Mouse (Mus musculus): ENCODE measurements around the gene Entpd7.

Gene Entpd7

DNA sequence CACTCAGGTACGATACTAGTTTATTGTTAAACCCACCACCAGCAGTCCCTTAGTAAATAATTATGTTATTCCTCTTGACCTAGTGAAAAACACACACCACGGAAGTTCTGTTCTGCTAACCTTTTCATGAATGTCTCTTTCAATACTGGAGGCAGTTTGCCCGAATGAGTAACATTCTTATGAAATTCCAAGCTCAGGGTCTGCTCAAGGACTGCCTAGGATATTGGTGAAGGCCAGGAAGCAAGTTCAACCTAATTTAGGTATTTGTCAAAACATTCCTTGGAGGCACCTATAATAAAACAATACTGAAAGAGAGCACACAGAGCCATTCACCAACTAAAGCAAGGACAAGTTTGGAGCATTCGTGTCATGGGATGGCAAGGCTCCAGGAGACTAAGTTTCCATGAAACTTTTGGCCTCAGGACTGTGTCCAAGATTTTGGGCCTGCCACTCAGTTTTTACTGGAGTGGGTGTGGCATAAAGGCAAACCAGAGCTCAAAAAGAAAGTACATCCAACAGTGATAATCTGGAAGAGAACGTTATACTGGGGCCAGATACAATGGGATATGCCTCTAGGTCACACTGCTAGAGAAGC is 80.0 kb downstream of the Entpd7 start:
- DNase-seq (ENCODE audit: low spot score in 2 of 2) = no peak

- DNase-seq (ENCODE audit: low spot score in 2 of 2) = no peak
These were observed 81.1 kb downstream of the Entpd7 start for GRCm38 (mm10) chr19:43770584-43770983.

GRCm38 (mm10) chr19:43771499-43771969 is 82.1 kb downstream of the Entpd7 start:
- no peak for DNase-seq (ENCODE audit: low spot score in 2 of 2)

DNA sequence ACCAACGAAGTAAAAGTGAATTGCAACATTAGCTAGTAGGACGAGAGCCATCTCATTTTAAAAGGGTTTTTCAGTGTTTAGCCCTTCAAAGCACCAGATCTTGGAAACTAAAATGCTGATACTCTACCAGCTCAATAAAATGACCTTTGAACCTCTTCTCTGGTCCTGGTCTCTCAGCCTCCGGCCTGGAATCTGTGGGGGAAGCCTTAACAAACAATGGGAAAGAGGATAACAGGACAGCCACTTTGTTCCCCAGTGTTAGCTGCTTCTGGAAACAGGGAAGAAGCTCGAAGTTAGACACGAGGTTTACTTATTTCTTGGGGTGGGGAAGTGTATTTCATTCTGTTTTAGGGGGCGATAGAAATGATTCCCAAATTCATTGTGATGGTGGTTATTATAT is 82.8 kb downstream of the Entpd7 start:
- no peak for DNase-seq (ENCODE audit: low spot score in 2 of 2)

GRCm38 (mm10) chr19:43775433-43775832 is 86.0 kb downstream of the Entpd7 start:
- no peak for DNase-seq (ENCODE audit: low spot score in 2 of 2)

- DNase-seq (ENCODE audit: low spot score in 2 of 2) = no peak
These were observed 87.1 kb downstream of the Entpd7 start for GRCm38 (mm10) chr19:43776561-43776960.

- no peak for DNase-seq (ENCODE audit: low spot score in 2 of 2)
These were observed 87.8 kb downstream of the Entpd7 start for GRCm38 (mm10) chr19:43777308-43777707.

GRCm38 (mm10) chr19:43780391-43780790 is 90.9 kb downstream of the Entpd7 start:
- DNase-seq (ENCODE audit: low spot score in 2 of 2) = no peak

- DNase-seq (ENCODE audit: low spot score in 2 of 2) = no peak
These were observed 92.5 kb downstream of the Entpd7 start, which contains the start of gene Abcc2 for GRCm38 (mm10) chr19:43781980-43782379. TSS of gene Abcc2 (plus strand) at chr19:43782192.
